Mouse (Mus musculus): Measurements from ENCODE around the gene Dnah8. TPM values are rescaled to one million over a fixed set of nuclear protein-coding genes. Genes with fewer than 3 reads are reported as not detected.

Gene Dnah8
- polyA plus RNA-seq, 1 experiment from 2014 or later = 3.0 TPM

DNA sequence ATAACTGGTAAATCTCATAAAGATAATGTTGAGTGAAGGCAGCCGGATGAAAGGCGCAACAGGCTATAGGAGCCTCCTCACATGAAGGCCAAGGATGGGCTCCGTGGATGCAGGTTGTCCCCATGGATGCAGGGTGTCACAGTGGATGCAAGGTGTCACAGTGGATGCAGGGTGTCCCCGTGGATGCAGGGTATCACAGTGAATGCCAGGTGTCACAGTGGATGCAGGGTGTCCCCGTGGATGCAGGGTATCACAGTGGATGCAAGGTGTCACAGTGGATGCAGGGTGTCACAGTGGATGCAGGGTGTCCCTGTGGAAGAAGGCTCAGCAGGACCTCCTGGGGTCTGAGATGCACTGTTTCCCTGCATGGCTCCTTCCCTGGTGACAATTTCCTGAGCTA lies 233.2 kb downstream of the Dnah8 start:
- Histone ChIP-seq H3K4me3 (ENCODE audit: low read depth, low read length) (no peak overlapping the region), H3K27me3 (ENCODE audit: control insufficient read depth, insufficient read depth, low read length) (no peaks in the 10 kb centered on the region), H3K4me1 (ENCODE audit: control insufficient read depth, insufficient read depth, low read length) (no peaks in the 10 kb centered on the region), H3K9ac (ENCODE audit: low read depth, low read length) (no peak overlapping the region), H3K27ac (ENCODE audit: low read depth, low read length) (no peak overlapping the region), H3K4me2 (no peak overlapping the region), H3K9me3 (replicated peaks; ENCODE audit: control insufficient read depth, low read length) (no peaks in the 10 kb centered on the region), H3K36me3 (ENCODE audit: control insufficient read depth, insufficient read depth, low read length) (no peaks in the 10 kb centered on the region)
- no peak for ATAC-seq (replicated peaks; ENCODE audit: insufficient number of reproducible peaks, low FRiP score, low TSS enrichment)
- WGBS (ENCODE audit: insufficient replicate concordance) = 78% methylated on average over 5 of the region's 5 CpGs

GRCm38 (mm10) chr17:30858586-30859259 lies 234.6 kb downstream of the Dnah8 start:
- WGBS (ENCODE audit: insufficient replicate concordance) = 42% methylated on average over 11 of the region's 11 CpGs
- no peak overlapping the region for H3K4me3 ChIP-seq (ENCODE audit: low read depth, low read length)
- no peaks in the 10 kb centered on the region for H3K27me3 ChIP-seq (ENCODE audit: control insufficient read depth, insufficient read depth, low read length)

DNA sequence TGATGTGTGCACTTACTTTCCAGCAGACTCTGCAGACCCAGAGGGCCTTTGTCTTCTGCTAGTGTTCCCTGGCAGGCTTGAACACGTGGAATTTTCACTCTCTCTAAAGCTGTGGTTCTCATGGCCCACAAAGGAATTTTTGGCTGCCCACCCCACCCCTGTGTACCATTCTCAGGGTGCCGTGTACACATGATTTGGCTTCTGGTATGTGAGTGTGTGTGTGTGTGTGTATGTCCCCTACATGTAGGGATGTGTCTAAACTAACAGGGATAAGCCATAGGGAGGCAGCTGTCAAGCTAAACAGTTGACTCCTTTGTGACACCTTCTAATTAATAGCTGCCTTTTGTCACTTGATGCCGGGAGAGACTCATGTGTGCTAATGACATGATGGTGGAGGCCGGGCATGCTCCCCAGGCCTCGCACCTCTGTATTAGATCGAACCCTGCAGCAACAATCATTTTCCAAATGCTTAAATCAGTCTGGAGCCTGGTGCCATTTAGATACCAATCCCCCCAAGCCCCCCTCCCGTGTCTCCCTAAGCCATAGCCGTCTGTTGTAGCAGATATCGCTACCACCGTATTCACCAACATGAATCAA lies 235.9 kb downstream of the Dnah8 start:
- H3K9me3 ChIP-seq (replicated peaks; ENCODE audit: control insufficient read depth, low read length) = no peaks in the 10 kb centered on the region

More at GRCm38 (mm10) chr17:30858586-30859259, 234.6 kb downstream of the Dnah8 start:
- Histone ChIP-seq H3K9ac (ENCODE audit: low read depth, low read length) (no peak overlapping the region), H3K9me3 (replicated peaks; ENCODE audit: control insufficient read depth, low read length) (no peaks in the 10 kb centered on the region), H3K27ac (ENCODE audit: low read depth, low read length) (no peak overlapping the region), H3K36me3 (ENCODE audit: control insufficient read depth, insufficient read depth, low read length) (no peaks in the 10 kb centered on the region), H3K4me1 (ENCODE audit: control insufficient read depth, insufficient read depth, low read length) (no peaks in the 10 kb centered on the region), H3K4me2 (no peak overlapping the region)
- no peak for ATAC-seq (replicated peaks; ENCODE audit: insufficient number of reproducible peaks, low FRiP score, low TSS enrichment)

GRCm38 (mm10) chr17:30860606-30861005 lies 236.5 kb downstream of the Dnah8 start:
- Histone ChIP-seq H3K27ac (ENCODE audit: low read depth, low read length) (no peak overlapping the region), H3K27me3 (ENCODE audit: control insufficient read depth, insufficient read depth, low read length) (no peaks in the 10 kb centered on the region), H3K9ac (ENCODE audit: low read depth, low read length) (no peak overlapping the region), H3K4me3 (ENCODE audit: low read depth, low read length) (no peak overlapping the region), H3K4me1 (ENCODE audit: control insufficient read depth, insufficient read depth, low read length) (no peaks in the 10 kb centered on the region), H3K4me2 (no peak overlapping the region), H3K9me3 (replicated peaks; ENCODE audit: control insufficient read depth, low read length) (no peaks in the 10 kb centered on the region), H3K36me3 (ENCODE audit: control insufficient read depth, insufficient read depth, low read length) (no peaks in the 10 kb centered on the region)
- no peak for ATAC-seq (replicated peaks; ENCODE audit: insufficient number of reproducible peaks, low FRiP score, low TSS enrichment)
- 67% methylated on average over 7 of the region's 7 CpGs for WGBS (ENCODE audit: insufficient replicate concordance)

More for the DNA sequence above, 235.9 kb downstream of the Dnah8 start:
- H3K27me3 ChIP-seq (ENCODE audit: control insufficient read depth, insufficient read depth, low read length) = no peaks in the 10 kb centered on the region
- no peaks in the 10 kb centered on the region for H3K36me3 ChIP-seq (ENCODE audit: control insufficient read depth, insufficient read depth, low read length)
- no peak overlapping the region for H3K27ac ChIP-seq (ENCODE audit: low read depth, low read length)
- H3K9ac ChIP-seq (ENCODE audit: low read depth, low read length) = no peak overlapping the region
- 54% methylated on average over 10 of the region's 10 CpGs for WGBS (ENCODE audit: insufficient replicate concordance)
- H3K4me2 ChIP-seq = no peak overlapping the region
- no peak overlapping the region for H3K4me3 ChIP-seq (ENCODE audit: low read depth, low read length)
- ATAC-seq (replicated peaks; ENCODE audit: insufficient number of reproducible peaks, low FRiP score, low TSS enrichment) = no peak
- H3K4me1 ChIP-seq (ENCODE audit: control insufficient read depth, insufficient read depth, low read length) = no peaks in the 10 kb centered on the region

DNA sequence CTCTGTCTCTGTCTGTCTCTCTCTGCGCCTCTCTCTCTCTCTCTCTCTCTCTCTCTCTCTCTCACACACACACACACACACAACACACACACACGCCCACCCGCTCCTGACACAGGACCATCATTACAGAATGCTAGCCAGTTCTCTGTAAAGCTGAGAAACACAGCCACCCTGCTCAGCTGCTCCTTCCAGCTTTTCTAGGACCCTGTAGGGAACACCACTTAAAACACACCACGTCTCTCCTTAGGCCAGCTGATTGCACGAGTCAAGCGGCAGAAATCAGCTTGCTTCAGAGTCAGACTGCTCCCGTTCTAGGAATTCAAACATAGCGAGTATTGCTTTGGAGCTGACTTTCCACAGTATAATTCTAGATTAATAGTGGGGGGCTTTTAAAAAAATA lies 242.1 kb downstream of the Dnah8 start:
- Histone ChIP-seq H3K27ac (ENCODE audit: low read depth, low read length) (no peak overlapping the region), H3K4me3 (ENCODE audit: low read depth, low read length) (no peak overlapping the region), H3K9me3 (replicated peaks; ENCODE audit: control insufficient read depth, low read length) (no peaks in the 10 kb centered on the region), H3K36me3 (ENCODE audit: control insufficient read depth, insufficient read depth, low read length) (no peaks in the 10 kb centered on the region), H3K9ac (ENCODE audit: low read depth, low read length) (no peak overlapping the region), H3K27me3 (ENCODE audit: control insufficient read depth, insufficient read depth, low read length) (no peaks in the 10 kb centered on the region), H3K4me2 (no peak overlapping the region), H3K4me1 (ENCODE audit: control insufficient read depth, insufficient read depth, low read length) (no peaks in the 10 kb centered on the region)
- no peak for ATAC-seq (replicated peaks; ENCODE audit: insufficient number of reproducible peaks, low FRiP score, low TSS enrichment)
- WGBS (ENCODE audit: insufficient replicate concordance) = 63% methylated on average over 8 of the region's 8 CpGs

DNA sequence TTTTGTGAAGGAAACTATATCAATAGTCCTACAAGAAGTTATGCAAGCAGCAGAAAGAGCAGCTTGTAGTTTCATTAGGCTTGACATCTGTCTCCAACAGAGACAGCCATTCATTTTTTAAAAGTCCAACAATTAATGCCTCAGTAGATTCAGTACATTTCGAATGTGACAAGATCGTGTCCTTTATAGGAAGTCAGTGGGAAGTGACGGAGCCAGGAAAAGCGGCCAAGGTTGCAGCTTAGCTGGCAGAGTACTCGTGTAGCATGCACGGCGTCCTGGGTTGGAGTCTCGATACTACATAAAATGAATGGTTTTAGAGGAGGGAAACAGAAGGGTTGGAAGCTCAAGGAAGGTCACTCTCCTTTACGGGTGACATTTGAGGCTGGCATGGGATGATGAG lies 242.8 kb downstream of the Dnah8 start:
- H3K27ac ChIP-seq (ENCODE audit: low read depth, low read length) = no peak overlapping the region
- no peaks in the 10 kb centered on the region for H3K27me3 ChIP-seq (ENCODE audit: control insufficient read depth, insufficient read depth, low read length)
- H3K4me1 ChIP-seq (ENCODE audit: control insufficient read depth, insufficient read depth, low read length) = no peaks in the 10 kb centered on the region
- H3K4me3 ChIP-seq (ENCODE audit: low read depth, low read length) = no peak overlapping the region
- H3K4me2 ChIP-seq = no peak overlapping the region
- 82% methylated on average over 9 of the region's 9 CpGs for whole genome bisulfite sequencing (ENCODE audit: insufficient replicate concordance)
- no peak for ATAC-seq (replicated peaks; ENCODE audit: insufficient number of reproducible peaks, low FRiP score, low TSS enrichment)
- no peaks in the 10 kb centered on the region for H3K9me3 ChIP-seq (replicated peaks; ENCODE audit: control insufficient read depth, low read length)
- no peaks in the 10 kb centered on the region for H3K36me3 ChIP-seq (ENCODE audit: control insufficient read depth, insufficient read depth, low read length)
- no peak overlapping the region for H3K9ac ChIP-seq (ENCODE audit: low read depth, low read length)

DNA sequence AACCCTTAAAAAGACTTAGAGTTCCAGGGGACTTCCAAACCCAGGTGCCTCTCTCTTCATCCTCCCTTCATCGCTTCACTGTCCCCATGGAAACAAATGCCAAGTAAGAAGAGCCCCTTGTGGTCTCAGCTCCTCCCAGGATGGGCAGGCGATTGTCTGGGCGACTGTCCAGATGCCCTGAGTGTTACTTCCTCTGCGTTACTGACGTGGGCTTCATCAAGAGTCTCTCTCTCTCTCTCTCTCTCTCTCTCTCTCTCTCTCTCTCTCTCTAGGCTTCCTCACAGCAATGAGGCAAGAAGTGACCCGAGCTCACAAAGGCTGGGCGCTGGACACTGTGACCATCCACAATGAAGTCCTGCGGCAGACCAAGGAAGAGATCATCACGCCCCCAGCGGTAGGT lies 246.9 kb downstream of the Dnah8 start:
- no peak overlapping the region for H3K9ac ChIP-seq (ENCODE audit: low read depth, low read length)
- no peaks in the 10 kb centered on the region for H3K27me3 ChIP-seq (ENCODE audit: control insufficient read depth, insufficient read depth, low read length)
- H3K4me2 ChIP-seq = no peak overlapping the region
- 34% methylated on average over 10 of the region's 10 CpGs for WGBS (ENCODE audit: insufficient replicate concordance)
- no peaks in the 10 kb centered on the region for H3K4me1 ChIP-seq (ENCODE audit: control insufficient read depth, insufficient read depth, low read length)
- H3K9me3 ChIP-seq (replicated peaks; ENCODE audit: control insufficient read depth, low read length) = no peaks in the 10 kb centered on the region
- no peak for ATAC-seq (replicated peaks; ENCODE audit: insufficient number of reproducible peaks, low FRiP score, low TSS enrichment)
- H3K36me3 ChIP-seq (ENCODE audit: control insufficient read depth, insufficient read depth, low read length) = no peaks in the 10 kb centered on the region
- H3K27ac ChIP-seq (ENCODE audit: low read depth, low read length) = no peak overlapping the region
- H3K4me3 ChIP-seq (ENCODE audit: low read depth, low read length) = no peak overlapping the region

DNA sequence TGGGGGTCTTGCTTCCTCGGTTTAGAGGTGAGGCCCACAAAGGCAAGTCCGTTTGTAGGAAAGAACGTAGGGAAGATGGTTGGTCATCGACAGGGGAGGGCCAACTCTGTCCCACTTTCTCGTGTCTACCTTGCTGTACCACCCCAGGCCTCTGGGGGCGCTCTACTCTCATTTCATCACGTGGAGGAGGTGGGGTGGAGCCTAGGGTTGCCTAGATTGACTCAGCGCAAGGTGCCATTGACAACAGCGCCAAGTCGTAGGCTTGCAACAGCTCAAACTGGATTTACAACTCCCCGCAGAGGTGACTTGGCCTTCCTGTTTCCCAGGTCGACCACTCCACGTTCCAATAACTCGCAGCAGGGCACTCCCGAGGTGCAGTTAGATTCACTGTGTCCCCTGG lies 250.1 kb downstream of the Dnah8 start:
- no peaks in the 10 kb centered on the region for H3K4me1 ChIP-seq (ENCODE audit: control insufficient read depth, insufficient read depth, low read length)
- no peak for ATAC-seq (replicated peaks; ENCODE audit: insufficient number of reproducible peaks, low FRiP score, low TSS enrichment)
- no peak overlapping the region for H3K9ac ChIP-seq (ENCODE audit: low read depth, low read length)
- H3K27ac ChIP-seq (ENCODE audit: low read depth, low read length) = no peak overlapping the region
- no peaks in the 10 kb centered on the region for H3K9me3 ChIP-seq (replicated peaks; ENCODE audit: control insufficient read depth, low read length)
- peak overlapping the region; percentile 54 for H3K4me2 ChIP-seq
- H3K4me3 ChIP-seq (ENCODE audit: low read depth, low read length) = no peak overlapping the region
- H3K36me3 ChIP-seq (ENCODE audit: control insufficient read depth, insufficient read depth, low read length) = no peaks in the 10 kb centered on the region
- WGBS (ENCODE audit: insufficient replicate concordance) = 37% methylated on average over 15 of the region's 15 CpGs
- no peaks in the 10 kb centered on the region for H3K27me3 ChIP-seq (ENCODE audit: control insufficient read depth, insufficient read depth, low read length)

- 79% methylated on average over 7 of the region's 7 CpGs for WGBS (ENCODE audit: insufficient replicate concordance)
- no peak overlapping the region for H3K4me3 ChIP-seq (ENCODE audit: low read depth, low read length)
- no peak for ATAC-seq (replicated peaks; ENCODE audit: insufficient number of reproducible peaks, low FRiP score, low TSS enrichment)
These were observed 253.3 kb downstream of the Dnah8 start for GRCm38 (mm10) chr17:30877456-30877855.

More at GRCm38 (mm10) chr17:30877456-30877855, 253.3 kb downstream of the Dnah8 start:
- Histone ChIP-seq H3K36me3 (ENCODE audit: control insufficient read depth, insufficient read depth, low read length) (no peaks in the 10 kb centered on the region), H3K27me3 (ENCODE audit: control insufficient read depth, insufficient read depth, low read length) (no peaks in the 10 kb centered on the region), H3K27ac (ENCODE audit: low read depth, low read length) (no peak overlapping the region), H3K4me2 (no peak overlapping the region), H3K9ac (ENCODE audit: low read depth, low read length) (no peak overlapping the region), H3K9me3 (replicated peaks; ENCODE audit: control insufficient read depth, low read length) (no peaks in the 10 kb centered on the region), H3K4me1 (ENCODE audit: control insufficient read depth, insufficient read depth, low read length) (0 out of 2 replicates have a peak, but pooled peaks cover under 1% of the 10 kb centered on the region)
